Comparison of ENCODE assay signal across 8 mouse cellular contexts in the genomic region with DNA sequence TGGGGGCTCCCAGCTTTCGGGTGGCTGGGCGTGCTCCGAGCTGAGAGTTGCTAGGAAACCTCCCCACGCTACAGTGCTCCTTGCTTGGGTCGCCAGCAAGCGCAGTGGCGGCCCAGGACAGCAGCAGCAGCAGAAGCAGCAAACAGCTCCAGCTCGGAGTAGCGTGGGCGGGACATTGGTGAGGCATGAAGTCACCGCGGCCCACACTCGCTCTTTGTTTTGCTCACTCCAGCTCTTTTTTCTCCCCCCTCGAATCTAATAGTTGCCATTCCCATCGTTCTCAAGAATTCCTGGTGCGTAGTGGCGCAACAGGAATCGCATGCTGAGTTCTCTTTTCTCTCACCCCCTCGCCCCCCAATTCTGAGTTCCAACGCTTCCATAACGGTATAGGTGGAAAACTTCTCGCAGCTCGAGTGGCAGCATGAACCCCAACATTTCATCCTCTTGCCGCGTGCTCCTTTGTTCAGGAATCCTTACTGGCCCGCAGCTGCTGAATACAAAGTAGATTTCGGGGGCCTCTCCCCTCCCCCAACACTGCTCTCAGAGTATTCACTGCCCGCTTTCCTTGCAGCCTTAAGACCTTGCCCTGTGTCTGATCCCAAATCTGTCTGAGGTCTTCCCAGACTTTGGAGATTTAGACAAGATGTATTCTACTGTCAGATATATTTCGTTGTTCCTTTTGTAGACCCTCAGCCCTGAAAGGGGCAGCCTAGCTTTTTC. TPM values are rescaled to one million over a fixed set of nuclear protein-coding genes. Genes with fewer than 3 reads are reported as not detected.
A peak's percentile ranks its signal among the peaks of the same experiment; 100 is the strongest.
DNase-seq lines count a peak whose midpoint lies in the region; ATAC-seq and TF ChIP-seq lines count a peak whose summit lies in the region.

Gene Itgb8 (minus strand): TSS at position 107 of the 720 bp plus-strand sequence.

- peak within 1 kb of the TSS; percentile 85 for H3K4me2 ChIP-seq in forebrain, embryonic 11.5 days (ENCODE audit: low read depth, low read length, severe bottlenecking)
- peak within 1 kb of the TSS; percentile 97 for H3K4me2 ChIP-seq in heart, postnatal 0 days (ENCODE audit: low read depth, low read length)
- peak within 1 kb of the TSS; percentile 63 for H3K4me2 ChIP-seq in liver, embryonic 12.5 days

- TF ChIP-seq POLR2A in bone marrow macrophage, adult 2 months (IDR thresholded peaks at IDR 0.05; ENCODE audit: borderline replicate concordance, low read depth, low read length): no peak

- H3K4me3 ChIP-seq in E14TG2a.4 (replicated peaks; ENCODE audit: low read length): peak within 1 kb of the TSS; percentile 80
- peak within 1 kb of the TSS; percentile 70 for H3K4me3 ChIP-seq in bone marrow macrophage, adult 2 months (ENCODE audit: insufficient read depth, low read length)
- peak within 1 kb of the TSS; percentile 60 for H3K4me3 ChIP-seq in forebrain, embryonic 11.5 days (ENCODE audit: low read depth, low read length)
- H3K4me3 ChIP-seq in heart, postnatal 0 days (ENCODE audit: low read depth, low read length): peak within 1 kb of the TSS; percentile 67
- H3K4me3 ChIP-seq in liver, embryonic 12.5 days: peak within 1 kb of the TSS; percentile 45

- H3K27ac ChIP-seq in bone marrow macrophage, adult 2 months (ENCODE audit: insufficient read depth, low read depth, low read length): no peak within 1 kb of the TSS
- peak within 1 kb of the TSS; percentile 99 for H3K27ac ChIP-seq in forebrain, embryonic 11.5 days (ENCODE audit: low read depth, low read length)
- H3K27ac ChIP-seq in heart, postnatal 0 days (ENCODE audit: low read depth): peak within 1 kb of the TSS; percentile 76
- H3K27ac ChIP-seq in liver, embryonic 12.5 days: no peak within 1 kb of the TSS

- H3K4me1 ChIP-seq in E14TG2a.4 (replicated peaks; ENCODE audit: low read depth, low read length): peaks cover 16% of the 10 kb centered on the region
- peaks cover 6% of the 10 kb centered on the region for H3K4me1 ChIP-seq in bone marrow macrophage, adult 2 months (ENCODE audit: control insufficient read depth, insufficient read depth, low read length)
- H3K4me1 ChIP-seq in forebrain, embryonic 11.5 days (replicated peaks; ENCODE audit: control insufficient read depth, insufficient read depth, low read length): peaks cover 17% of the 10 kb centered on the region
- no peaks in the 10 kb centered on the region for H3K4me1 ChIP-seq in heart, postnatal 0 days (ENCODE audit: control insufficient read depth, insufficient read depth)
- no peaks in the 10 kb centered on the region for H3K4me1 ChIP-seq in liver, embryonic 12.5 days

- H3K27me3 ChIP-seq in E14TG2a.4 (ENCODE audit: insufficient read depth, low read length): peaks cover 28% of the 10 kb centered on the region
- no peaks in the 10 kb centered on the region for H3K27me3 ChIP-seq in forebrain, embryonic 11.5 days (ENCODE audit: control insufficient read depth, insufficient read depth, low read length)
- H3K27me3 ChIP-seq in heart, postnatal 0 days (ENCODE audit: control insufficient read depth, insufficient read depth, low read length): peaks cover 6% of the 10 kb centered on the region; the same call in 1 of the 2 replicates
- H3K27me3 ChIP-seq in liver, embryonic 12.5 days (replicated peaks): peaks cover 39% of the 10 kb centered on the region

- TF ChIP-seq CTCF in E14TG2a.4 (conservative IDR thresholded peaks at IDR 0.05; ENCODE audit: low read length): no peak
- no peak for TF ChIP-seq CTCF in bone marrow macrophage, adult 2 months (IDR thresholded peaks at IDR 0.05; ENCODE audit: low read depth, low read length)
- TF ChIP-seq CTCF in heart, postnatal 0 days (IDR thresholded peaks at IDR 0.05; ENCODE audit: low read depth): no peak

- peaks cover 25% of the 10 kb centered on the region for H3K9me3 ChIP-seq in E14TG2a.4 (ENCODE audit: low read length)
- no peaks in the 10 kb centered on the region for H3K9me3 ChIP-seq in forebrain, embryonic 11.5 days (ENCODE audit: control insufficient read depth, low read length)
- no peaks in the 10 kb centered on the region for H3K9me3 ChIP-seq in heart, postnatal 0 days (replicated peaks; ENCODE audit: control insufficient read depth, low read length)
- no peaks in the 10 kb centered on the region for H3K9me3 ChIP-seq in liver, embryonic 12.5 days (replicated peaks)

- ATAC-seq in forebrain, embryonic 11.5 days (replicated peaks; ENCODE audit: low FRiP score): peak; percentile 90
- ATAC-seq in heart, postnatal 0 days (ENCODE audit: insufficient read depth, low read depth): peak; percentile 95
- ATAC-seq in liver, embryonic 12.5 days: peak; percentile 66; the same call in 1 of the 2 replicates
- 0 out of 2 replicates have a peak, but pooled peaks have one; percentile 43 for ATAC-seq in monocyte, adult 5-6 weeks (replicated peaks; ENCODE audit: insufficient number of reproducible peaks, low FRiP score, low TSS enrichment, poor library complexity, severe bottlenecking)

- peak within 1 kb of the TSS; percentile 88 for H3K9ac ChIP-seq in forebrain, embryonic 11.5 days (ENCODE audit: low read length)
- H3K9ac ChIP-seq in heart, postnatal 0 days (replicated peaks; ENCODE audit: low read depth, low read length): peak within 1 kb of the TSS; percentile 62
- 0 out of 2 replicates have a peak within 1 kb of the TSS, but pooled peaks have one; percentile 7 for H3K9ac ChIP-seq in liver, embryonic 12.5 days

- WGBS in forebrain, embryonic 11.5 days: under 1% methylated on average over 29 of the region's 29 CpGs
- 2% methylated on average over 29 of the region's 29 CpGs for WGBS in heart, postnatal 0 days
- 4% methylated on average over 29 of the region's 29 CpGs for WGBS in liver, embryonic 12.5 days (ENCODE audit: insufficient replicate concordance)

- TF ChIP-seq EP300 in heart, postnatal 0 days (IDR thresholded peaks at IDR 0.05; ENCODE audit: low read depth): no peak

- peak; percentile 92 for DNase-seq in forebrain, embryonic 11.5 days (ENCODE audit: low spot score)
- peak; percentile 81 for DNase-seq in heart, postnatal 0 days (ENCODE audit: low spot score)
- peak; percentile 83 to 87 for DNase-seq in kidney, postnatal 36 days
- DNase-seq in telencephalon, adult 2 months (ENCODE audit: low read depth, low spot score): peak; percentile 93

- H3K36me3 ChIP-seq in E14TG2a.4 (ENCODE audit: insufficient read depth, low read length): no peaks in the 10 kb centered on the region
- no peaks in the 10 kb centered on the region for H3K36me3 ChIP-seq in forebrain, embryonic 11.5 days (ENCODE audit: control insufficient read depth, insufficient read depth, low read length)
- H3K36me3 ChIP-seq in heart, postnatal 0 days (replicated peaks; ENCODE audit: control insufficient read depth, insufficient read depth, low read length): no peaks in the 10 kb centered on the region
- H3K36me3 ChIP-seq in liver, embryonic 12.5 days: no peaks in the 10 kb centered on the region

RNA-seq across cellular contexts. Expression of gene Itgb8, which starts in this region (rescaled TPM):
- polyA plus RNA-seq in bone marrow macrophage, adult 2 months (2012; ENCODE audit: insufficient read depth, insufficient read length, missing spikeins): not detected in 2 replicates
- polyA plus RNA-seq in forebrain, embryonic 11.5 days (2014; fragmentation: Nextera tagmentation; extraction: Ambion mirVana): 21.5 and 25.2 TPM in 2 replicates
- total RNA-seq in heart, postnatal 0 days (2014; rRNA removed; ENCODE audit: low replicate concordance): 4.7 and 6.0 TPM in 2 replicates
- 1.2 and 1.3 TPM in 2 replicates for polyA plus RNA-seq in heart, postnatal 0 days (2015; fragmentation: Nextera tagmentation; extraction: Ambion mirVana)
- 0.32 and 0.45 TPM in 2 replicates for polyA plus RNA-seq in liver, embryonic 12.5 days (2016; fragmentation: Nextera tagmentation; extraction: Ambion mirVana)
- under 0.01 TPM in 1 of 3 replicates, not detected in the others for total RNA-seq in monocyte, adult 5-6 weeks (2017)

Comparison
In these comparisons a context has a peak if more than half of its experiments do, and no peak if none do; other contexts are left out.
1. Peak in ATAC-seq, H3K4me3 ChIP-seq, H3K9ac ChIP-seq and H3K4me2 ChIP-seq in liver, embryonic 12.5 days; RNA of the gene not detected or under 1 TPM.
2. Peak in ATAC-seq in monocyte, adult 5-6 weeks; RNA of the gene not detected or under 1 TPM.
3. H3K27ac ChIP-seq: peak in forebrain, embryonic 11.5 days (single experiment) and heart, postnatal 0 days (single experiment); none in bone marrow macrophage, adult 2 months (single experiment) and liver, embryonic 12.5 days (single experiment).
4. ATAC-seq: peak in every context shown above with its lines; median percentile 95 in heart, postnatal 0 days; 90 in forebrain, embryonic 11.5 days; 66 in liver, embryonic 12.5 days; 43 in monocyte, adult 5-6 weeks.
5. H3K9ac ChIP-seq: peak in every context shown above with its lines; median percentile 88 in forebrain, embryonic 11.5 days; 62 in heart, postnatal 0 days; 7 in liver, embryonic 12.5 days.
6. Peak in every context shown above with its lines, with median percentiles within 50 percentile points of each other: H3K4me3 ChIP-seq, DNase-seq and H3K4me2 ChIP-seq.